Mouse (Mus musculus) bone marrow, adult 2 months (tissue): ENCODE data around the gene Zfy1.

Experiments
- CTCF ChIP-seq: fragments of 200-500 bp; IDR thresholded peaks from 2 replicates; pipeline ENCODE4 v1.5.1; 2011; ENCODE audit warnings: low read length, control low read depth; ENCODE audit not compliant: control insufficient read depth, insufficient read depth
- POLR2A ChIP-seq: fragments of 200-500 bp; IDR thresholded peaks from 2 replicates; pipeline ENCODE4 v1.6.1; 2011; ENCODE audit warnings: low read depth, mild to moderate bottlenecking, control low read depth, low read length, borderline replicate concordance; ENCODE audit not compliant: control insufficient read depth

GRCm38 (mm10) chrY:818396-818795 lies 21.2 kb upstream of the Zfy1 start, which contains the start of gene Uba1y:
- TF ChIP-seq POLR2A (no peak), CTCF (no peak)
